Mouse (Mus musculus) lung, adult 2 months (tissue): ENCODE data around the gene Sun2. TPM values are rescaled to one million over a fixed set of nuclear protein-coding genes. Genes with fewer than 3 reads are reported as not detected.

Experiments
- DNase-seq: peaks from one replicate; pipeline ENCODE4 v3.0.0; 2022
- H3K4me1 ChIP-seq: fragments of 200-500 bp; 2 replicates; pipeline ENCODE4 v1.6.1; 2011; ENCODE audit warnings: low read length; ENCODE audit not compliant: control insufficient read depth, insufficient read depth
- H3K4me3 ChIP-seq: fragments of 200-500 bp; replicated peaks from 2 replicates; pipeline ENCODE3; 2011; ENCODE audit warnings: low read depth, mild to moderate bottlenecking, control low read depth, low read length; ENCODE audit errors: extremely low read depth
- CTCF ChIP-seq: fragments of 200-500 bp; IDR thresholded peaks from 2 replicates; pipeline ENCODE4 v1.5.1; 2011; ENCODE audit warnings: mild to moderate bottlenecking, low read length, control low read depth; ENCODE audit not compliant: insufficient read depth
- POLR2A ChIP-seq: fragments of 200-500 bp; IDR thresholded peaks from 2 replicates; pipeline ENCODE4 v1.6.1; 2011; ENCODE audit warnings: low read depth, mild to moderate bottlenecking, control low read depth, low read length, borderline replicate concordance; ENCODE audit errors: extremely low read depth
- WGBS: fragments of 180-500 bp; shearing (Covaris S2); methylation state at CpG from one replicate; pipeline ENCODE4 v1.1.7; 2018; 5-methylcytosine and 5-hydroxymethylcytosine counted together
- polyA plus RNA-seq: library from polyadenylated mRNA; depleted of rRNA; stranded (reverse); fragments of >200 nt; gene quantifications from 2 replicates; pipeline ENCODE4 v1.2.3, GENCODE M21; 2012

The Sun2 gene
- polyA plus RNA-seq, 1 experiment = 88.6 TPM

DNA sequence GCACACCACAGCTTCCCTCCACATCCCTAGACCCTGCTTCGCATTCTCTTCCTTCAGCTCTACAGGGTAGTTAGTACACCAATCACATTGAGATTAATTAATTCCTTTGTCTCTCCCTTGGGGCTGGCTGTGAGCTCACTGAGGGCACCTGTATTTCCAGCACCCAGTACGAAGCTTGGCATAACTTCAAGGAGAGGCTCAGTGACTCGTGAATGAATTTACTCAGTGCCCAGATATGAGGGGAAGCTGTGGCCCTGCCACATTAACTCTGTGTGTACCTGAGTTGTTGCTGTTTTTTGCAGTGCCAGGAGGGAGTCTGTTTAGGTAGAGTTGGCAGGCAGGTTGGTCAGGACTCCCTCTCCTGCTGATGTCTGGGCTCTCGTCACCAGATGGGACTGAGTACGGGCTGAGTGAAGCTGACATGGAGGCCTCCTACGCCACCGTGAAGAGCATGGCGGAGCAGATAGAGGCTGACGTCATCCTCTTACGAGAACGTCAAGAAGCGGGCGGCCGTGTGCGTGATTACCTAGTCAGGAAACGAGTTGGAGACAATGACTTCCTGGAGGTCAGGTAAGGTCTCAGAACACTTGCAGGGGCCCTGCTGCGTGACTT lies 35.6 kb downstream of the Sun2 start:
- Histone ChIP-seq H3K4me3 (no peak overlapping the region), H3K4me1 (no peaks in the 10 kb centered on the region)
- TF ChIP-seq POLR2A = no peak
- no peak for TF ChIP-seq CTCF
- no peak for DNase-seq
- WGBS = 73% methylated on average over 17 of the region's 17 CpGs

DNA sequence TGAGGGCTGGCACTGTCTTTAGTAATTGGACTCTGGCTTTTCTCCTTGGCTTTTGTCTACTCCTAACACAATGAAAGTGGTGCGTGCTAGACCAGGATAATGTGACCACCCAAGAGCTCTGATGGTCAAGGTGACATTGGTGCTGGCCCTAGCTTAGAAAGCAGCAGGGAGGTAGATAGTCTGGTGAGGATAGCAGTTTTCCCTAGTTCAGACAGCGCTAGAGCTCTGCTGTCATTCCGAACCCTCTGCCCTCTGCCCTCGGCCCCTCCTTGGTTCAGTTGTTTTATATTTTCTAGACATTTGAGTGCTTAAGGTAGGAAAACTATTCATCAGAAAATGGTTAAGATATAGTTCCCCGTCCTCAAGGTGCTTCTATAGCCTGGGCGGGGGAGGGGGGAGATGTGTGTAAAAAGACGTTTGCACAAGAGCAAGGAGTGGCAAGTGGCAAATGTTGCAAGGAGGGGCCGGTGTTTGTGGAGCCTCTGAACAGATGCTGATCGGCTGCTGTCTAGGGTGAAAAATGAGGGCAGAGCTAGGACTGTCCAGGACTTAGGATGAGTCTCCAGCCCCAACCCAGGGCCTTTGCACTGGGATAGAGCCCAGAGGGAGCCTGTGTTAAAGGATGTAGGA lies 44.7 kb downstream of the Sun2 start:
- 76% methylated on average over 9 of the region's 9 CpGs for WGBS
- Histone ChIP-seq H3K4me1 (peaks cover 6% of the 10 kb centered on the region; the same call in 1 of the 2 replicates), H3K4me3 (no peak overlapping the region)
- TF ChIP-seq POLR2A = no peak
- TF ChIP-seq CTCF = no peak
- no peak for DNase-seq

DNA sequence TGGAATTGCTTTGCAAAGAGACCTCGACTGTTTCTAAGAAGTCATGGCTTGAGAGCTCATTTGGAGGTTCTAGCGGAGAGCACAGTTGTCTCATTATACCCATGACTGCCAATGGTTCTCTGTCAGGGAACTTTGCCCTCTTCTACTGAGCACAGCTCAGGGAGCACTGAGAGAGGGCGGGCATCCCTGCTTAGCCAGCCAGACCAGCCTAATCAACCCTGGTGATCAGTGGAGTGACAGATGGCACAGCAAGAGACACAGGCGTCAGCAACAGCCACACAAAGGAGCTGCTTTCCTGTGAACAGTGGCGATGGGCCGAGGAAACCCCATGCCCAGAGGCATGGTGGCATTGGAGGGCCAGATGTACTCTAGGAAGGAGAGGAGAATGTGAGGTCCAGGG lies 45.3 kb downstream of the Sun2 start:
- WGBS = 87% methylated on average over 6 of the region's 6 CpGs
- TF ChIP-seq CTCF (no peak), POLR2A (no peak)
- DNase-seq = no peak
- Histone ChIP-seq H3K4me3 (no peak overlapping the region), H3K4me1 (peaks cover 6% of the 10 kb centered on the region; the same call in 1 of the 2 replicates)

DNA sequence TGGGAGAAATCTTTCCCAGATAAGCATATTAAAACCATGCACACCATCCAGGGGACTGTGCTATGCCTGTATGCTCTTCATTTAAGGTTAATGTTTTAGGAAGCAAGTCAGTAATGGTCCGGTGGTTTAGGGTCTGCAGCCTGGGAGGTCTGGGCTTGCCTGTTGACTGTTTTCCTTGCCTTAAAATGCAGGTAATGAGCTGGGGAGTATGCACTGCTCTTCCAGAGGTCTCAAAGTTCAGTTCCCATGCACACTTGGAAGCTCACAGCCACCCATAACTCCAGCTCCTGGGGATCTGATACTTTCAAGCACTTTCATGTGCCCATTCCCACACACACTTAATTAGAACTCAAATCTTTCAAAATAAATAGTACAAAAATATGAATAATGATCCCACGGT lies 45.8 kb downstream of the Sun2 start:
- TF ChIP-seq CTCF = no peak
- TF ChIP-seq POLR2A = no peak
- H3K4me3 ChIP-seq = no peak overlapping the region
- H3K4me1 ChIP-seq = peaks cover 11% of the 10 kb centered on the region
- no peak for DNase-seq
- 89% methylated on average over 2 of the region's 2 CpGs for WGBS

DNA sequence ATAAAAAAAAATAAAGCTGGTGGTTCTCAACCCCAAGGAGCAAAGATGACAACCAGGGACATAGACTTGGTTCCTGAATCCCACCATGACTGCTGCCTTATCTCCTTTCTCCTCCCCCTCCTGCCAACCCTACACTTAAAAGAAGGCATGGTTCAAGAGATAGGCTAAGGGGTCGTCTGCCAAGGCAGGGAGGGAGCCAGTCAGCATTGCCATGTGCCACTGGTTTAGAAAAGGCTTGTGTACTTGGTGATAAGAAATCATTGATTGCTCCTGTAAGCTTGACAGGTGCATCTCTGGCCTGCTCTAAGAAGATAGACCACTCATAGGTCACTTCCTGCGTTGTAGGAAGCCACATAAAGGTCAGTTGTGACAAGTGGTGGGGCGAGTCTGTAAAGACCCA lies 46.8 kb downstream of the Sun2 start:
- no peak overlapping the region for H3K4me3 ChIP-seq
- WGBS = 41% methylated on average over 3 of the region's 3 CpGs
- TF ChIP-seq CTCF = no peak
- no peak for TF ChIP-seq POLR2A
- DNase-seq = no peak
- H3K4me1 ChIP-seq = peaks cover 12% of the 10 kb centered on the region

DNA sequence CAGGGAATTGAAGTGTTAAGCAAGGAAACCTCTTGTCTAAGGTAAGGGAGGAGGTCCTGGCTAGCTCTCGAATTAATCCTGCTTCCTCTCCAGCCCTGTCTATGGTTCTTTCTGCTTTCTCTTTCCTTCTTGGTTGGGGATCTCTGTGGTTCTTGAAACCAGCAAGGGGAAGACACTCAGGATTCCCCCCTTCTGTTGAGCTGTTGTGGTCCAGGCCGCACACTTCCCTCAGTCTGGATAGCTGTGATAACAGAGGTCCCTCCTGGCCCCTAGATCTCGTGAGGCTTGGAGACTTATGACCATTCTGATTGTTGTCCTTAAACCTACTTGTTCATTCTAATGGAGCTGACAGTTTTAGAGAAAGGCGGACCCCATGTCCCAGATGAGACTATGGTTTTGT lies 47.8 kb downstream of the Sun2 start:
- Histone ChIP-seq H3K4me1 (peaks cover 15% of the 10 kb centered on the region), H3K4me3 (no peak overlapping the region)
- no peak for TF ChIP-seq POLR2A
- no peak for DNase-seq
- 73% methylated on average over 4 of the region's 4 CpGs for WGBS

DNA sequence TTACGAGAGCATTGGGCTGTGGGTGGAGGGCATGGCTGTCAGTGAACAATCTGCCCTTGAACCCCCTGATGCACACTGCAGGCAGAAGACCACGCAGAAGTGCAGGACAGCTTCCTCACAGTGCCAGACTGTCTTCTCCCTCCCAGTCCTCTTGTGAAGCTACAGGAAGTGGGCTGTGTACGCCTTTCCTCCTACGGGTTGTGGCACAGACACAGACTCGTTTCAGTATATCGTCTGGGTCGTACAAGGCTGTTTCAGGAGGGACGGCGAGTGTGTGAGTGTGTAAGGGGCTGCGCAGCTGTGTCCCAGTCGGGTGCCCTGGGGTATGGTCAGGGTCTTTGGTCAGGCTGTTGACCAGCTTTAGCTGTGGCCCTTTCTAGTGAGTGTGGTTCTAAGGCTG lies 48.6 kb downstream of the Sun2 start:
- TF ChIP-seq POLR2A = peak; percentile 12; the same call in 1 of the 2 replicates
- TF ChIP-seq CTCF = no peak
- H3K4me3 ChIP-seq = peak overlapping the region; percentile 47

DNA sequence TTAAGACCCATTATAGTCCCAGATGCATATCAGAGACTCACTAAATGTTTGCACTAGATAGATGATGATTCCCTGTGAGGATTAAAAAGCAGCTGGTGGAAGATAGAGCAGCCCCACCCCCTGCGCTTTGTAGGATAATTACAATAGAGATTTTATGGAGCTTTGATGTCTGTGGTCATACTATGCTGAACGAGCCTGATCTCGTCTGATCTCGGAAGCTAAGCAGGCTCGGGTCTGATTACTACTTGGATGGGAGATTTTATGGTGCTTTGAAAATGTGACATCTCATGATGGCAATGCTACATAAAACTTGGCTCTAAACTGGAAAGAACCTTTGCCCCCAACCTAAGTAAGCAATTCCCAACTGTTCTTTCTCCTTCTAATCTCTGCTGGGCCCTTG lies 50.0 kb downstream of the Sun2 start:
- WGBS = 79% methylated on average over 5 of the region's 5 CpGs
- TF ChIP-seq CTCF (no peak), POLR2A (no peak)

More for the DNA sequence above, 48.6 kb downstream of the Sun2 start:
- 43% methylated on average over 11 of the region's 11 CpGs for WGBS
- H3K4me1 ChIP-seq = peaks cover 15% of the 10 kb centered on the region
- DNase-seq = peak; percentile 18

DNA sequence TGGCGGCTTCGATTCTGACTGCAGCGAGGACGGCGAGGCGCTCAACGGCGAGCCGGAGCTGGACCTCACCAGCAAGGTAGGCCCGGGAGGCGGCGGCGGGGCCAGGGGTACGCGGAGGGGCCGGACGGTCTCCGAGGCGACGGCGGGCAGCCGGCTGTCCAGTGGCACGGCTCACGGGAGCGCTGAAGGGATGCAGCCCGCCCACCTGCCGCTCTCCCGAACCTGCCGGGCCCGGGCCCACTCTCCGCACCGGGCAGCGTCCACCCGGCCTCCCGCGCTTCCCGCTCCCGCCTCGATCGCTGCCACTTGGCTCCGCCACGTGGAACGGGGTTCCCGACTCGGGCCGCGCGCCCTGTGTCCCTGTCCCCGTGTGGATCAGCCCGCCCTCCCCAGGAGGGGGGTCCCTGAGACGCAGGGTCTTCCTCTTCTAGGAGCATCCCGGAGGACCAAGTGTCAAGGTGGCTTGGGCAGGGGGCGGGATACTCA lies 51.3 kb downstream of the Sun2 start:
- H3K4me3 ChIP-seq = peak overlapping the region; percentile 73
- H3K4me1 ChIP-seq = peaks cover 23% of the 10 kb centered on the region
- peak; percentile 66 for DNase-seq
- under 1% methylated on average over 53 of the region's 53 CpGs for WGBS
- TF ChIP-seq POLR2A (no peak), CTCF (no peak)

More for the DNA sequence above, 50.0 kb downstream of the Sun2 start:
- DNase-seq = no peak
- no peak overlapping the region for H3K4me3 ChIP-seq
- H3K4me1 ChIP-seq = peaks cover 19% of the 10 kb centered on the region
